Mouse (Mus musculus) hematopoietic stem cell, adult 5-6 weeks (primary cell): ENCODE measurements around the gene Rcl1. TPM values are rescaled to one million over a fixed set of nuclear protein-coding genes. Genes with fewer than 3 reads are reported as not detected.

Source experiments
- ATAC-seq, 2 experiments: fragments of 125-278 bp in 1 of 2; replicated peaks in 1 of 2; 2 replicates each; pipeline ENCODE4 v1.8.0; 2016 to 2017; ENCODE audit warnings: inconsistent platforms in 2 of 2, mild to moderate bottlenecking in 2 of 2, moderate number of reproducible peaks in 2 of 2, low read depth in 1 of 2, moderate TSS enrichment in 1 of 2; ENCODE audit not compliant: low FRiP score in 2 of 2, poor library complexity in 2 of 2, severe bottlenecking in 2 of 2, insufficient read depth in 1 of 2, low TSS enrichment in 1 of 2
- total RNA-seq: library from RNA; stranded (forward); fragments of 172-1452, 232-1000 nt; gene quantifications from 2 replicates; pipeline ENCODE4 v1.2.3, GENCODE M21; 2017

Gene Rcl1
- total RNA-seq, 1 experiment from 2014 or later = 73.8 TPM

DNA sequence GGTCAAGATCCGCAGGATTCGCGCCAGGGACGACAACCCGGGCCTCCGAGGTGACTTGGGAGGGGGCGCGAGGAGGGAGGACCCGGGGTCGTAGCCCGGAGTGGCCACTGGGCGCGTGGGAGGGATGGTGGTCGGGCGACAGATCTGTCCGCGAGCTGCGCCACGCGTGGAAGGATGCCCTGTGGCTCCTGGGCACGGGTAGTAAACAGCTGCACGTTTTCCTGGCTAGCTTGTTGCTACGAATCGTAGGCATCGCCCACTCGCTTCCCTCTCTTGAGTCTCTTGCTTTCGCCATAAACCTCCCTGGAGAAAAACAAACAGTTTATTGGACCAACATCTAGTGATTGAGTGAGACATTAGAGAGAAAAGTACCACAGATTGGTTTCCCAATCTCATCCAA is 416 bp downstream of the Rcl1 start:
- no peak; a peak in 1 of 4 replicates for ATAC-seq

DNA sequence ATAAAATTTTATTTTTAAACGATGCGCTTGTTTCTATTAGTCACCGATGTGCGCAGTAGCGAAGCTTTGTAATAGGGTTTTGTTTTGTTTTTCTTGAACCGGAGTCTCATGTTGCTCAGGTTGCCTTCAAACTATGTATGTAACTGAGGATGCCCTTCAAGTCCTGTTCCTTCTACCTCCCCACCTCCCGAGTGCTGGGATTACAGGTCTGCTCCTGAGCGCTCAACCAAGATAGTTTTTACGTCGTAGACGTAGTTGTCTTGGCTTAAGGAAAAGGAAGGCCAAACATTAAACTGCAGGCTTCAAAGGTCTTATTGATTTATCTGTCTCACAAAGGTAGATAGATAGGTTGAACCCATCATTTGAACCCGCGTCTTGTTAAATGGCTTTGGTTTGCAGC is 923 bp downstream of the Rcl1 start:
- ATAC-seq = no peak

DNA sequence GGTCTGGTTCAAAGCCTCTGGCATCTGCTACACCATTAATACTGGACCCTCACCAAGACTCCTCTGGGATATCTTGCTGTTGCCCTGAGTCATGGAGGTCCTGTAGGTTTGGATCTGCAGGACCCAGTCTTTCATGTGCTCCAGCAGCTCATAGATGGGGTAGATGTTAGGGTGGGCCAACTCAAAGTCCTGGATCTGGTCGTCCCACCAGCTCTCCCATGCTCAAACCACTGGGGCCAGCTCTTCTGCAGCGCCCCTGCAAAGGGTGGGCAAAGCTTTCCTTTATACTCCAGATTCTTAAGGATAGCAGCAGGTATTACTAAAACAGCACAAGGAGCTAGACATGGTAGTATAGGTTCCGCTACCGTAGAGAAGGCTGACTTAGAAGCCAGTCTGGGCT is 4.6 kb downstream of the Rcl1 start:
- no peak for ATAC-seq

DNA sequence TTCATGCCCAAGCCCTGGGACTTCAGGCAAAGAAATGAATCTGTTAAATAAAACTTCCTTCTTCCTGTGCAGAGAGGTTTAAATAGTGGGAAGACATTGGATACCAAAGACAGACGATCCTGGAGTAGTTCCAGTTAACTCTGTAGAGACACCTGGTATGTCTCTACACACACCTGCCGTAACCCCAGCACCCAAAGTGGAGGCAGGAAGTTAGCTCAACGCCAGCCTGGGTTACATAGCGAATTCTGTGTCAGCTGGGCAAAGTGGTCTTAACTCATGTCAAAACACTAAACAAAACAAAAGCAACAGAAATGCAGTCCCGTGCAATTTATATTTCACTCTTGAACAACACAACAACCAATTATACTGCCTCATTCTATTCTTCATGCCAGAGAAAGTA is 5.1 kb downstream of the Rcl1 start:
- ATAC-seq = no peak

DNA sequence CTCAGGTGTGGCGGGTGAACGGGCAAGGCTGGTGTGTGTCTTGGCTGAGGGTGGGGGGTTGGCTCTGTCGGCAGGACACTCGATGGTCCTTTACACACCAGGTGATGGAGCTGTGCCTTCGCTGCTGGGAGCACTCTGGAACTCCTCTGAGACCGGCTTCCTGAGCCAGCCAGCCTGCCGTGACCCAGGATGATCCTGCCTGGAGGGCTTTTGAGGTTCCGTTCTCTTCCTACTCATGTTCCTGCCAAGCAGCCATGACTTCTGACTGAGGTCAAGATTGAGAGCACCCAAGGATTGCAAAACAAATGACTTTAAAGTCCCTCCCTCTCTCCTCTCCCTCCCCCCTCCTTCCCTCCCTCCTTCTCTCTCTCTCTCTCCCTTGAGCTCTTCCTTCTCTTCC is 11.5 kb downstream of the Rcl1 start:
- ATAC-seq = no peak

DNA sequence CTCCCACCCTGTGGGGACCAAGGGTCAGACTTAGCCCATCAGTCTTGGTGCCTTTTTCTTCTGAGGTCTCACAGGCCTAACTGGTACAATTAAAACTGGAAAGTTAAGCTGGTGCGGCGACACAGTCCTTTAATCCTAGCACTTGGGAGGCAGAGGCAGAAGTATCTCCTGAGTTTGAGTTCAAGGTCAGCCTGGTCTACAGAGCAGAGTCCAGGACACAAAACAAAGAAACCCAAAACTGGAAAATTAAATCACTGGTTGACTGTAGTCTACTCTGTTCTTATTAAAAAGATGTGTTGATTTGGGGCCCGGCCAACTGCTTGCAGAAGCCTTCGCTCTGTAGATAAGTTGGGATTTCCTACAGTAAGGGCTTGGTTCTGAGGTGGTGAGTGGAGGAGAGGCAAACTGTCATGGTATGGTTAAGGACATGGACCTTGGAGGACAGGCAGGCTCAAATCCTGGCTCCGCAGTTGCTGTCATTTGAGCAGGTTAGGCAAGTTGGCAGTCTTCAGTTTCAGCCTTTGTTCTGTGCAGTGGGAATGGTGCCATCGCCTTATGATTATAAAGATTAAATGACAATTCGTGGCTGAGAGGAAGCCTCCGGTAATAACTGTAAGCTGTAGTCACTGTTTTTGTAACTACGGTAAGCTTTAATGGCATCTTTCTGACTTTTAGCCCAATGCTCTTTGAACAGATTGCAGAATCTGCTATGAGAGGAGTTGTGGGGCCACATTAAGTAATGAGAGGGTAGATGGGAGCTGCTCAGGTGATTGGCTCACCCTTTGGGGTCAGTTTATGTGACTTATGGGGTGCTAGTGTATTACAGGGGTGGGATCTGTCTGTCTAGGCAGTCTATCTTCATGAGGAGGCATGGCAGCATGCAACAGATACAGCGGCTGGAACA is 12.8 kb downstream of the Rcl1 start:
- no peak for ATAC-seq

DNA sequence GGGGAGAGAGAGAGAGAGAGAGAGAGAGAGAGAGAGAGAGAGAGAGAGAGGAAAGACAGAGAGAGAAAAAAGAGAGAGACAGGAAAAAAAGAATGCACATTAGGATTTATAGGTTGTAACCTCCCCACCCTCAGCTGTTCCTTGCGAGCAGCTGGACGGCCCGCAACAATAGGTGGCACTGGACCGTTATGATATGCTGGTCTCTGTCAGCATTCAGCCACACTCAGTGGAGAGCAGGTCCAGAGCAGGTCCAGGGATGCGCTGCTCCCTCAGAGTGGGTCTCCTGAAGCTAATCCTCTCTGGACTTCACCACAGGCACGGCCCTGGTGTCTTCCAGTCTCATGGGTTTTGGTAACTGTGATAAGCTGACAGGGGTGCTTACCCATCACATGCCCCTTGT is 15.6 kb downstream of the Rcl1 start:
- ATAC-seq = no peak

DNA sequence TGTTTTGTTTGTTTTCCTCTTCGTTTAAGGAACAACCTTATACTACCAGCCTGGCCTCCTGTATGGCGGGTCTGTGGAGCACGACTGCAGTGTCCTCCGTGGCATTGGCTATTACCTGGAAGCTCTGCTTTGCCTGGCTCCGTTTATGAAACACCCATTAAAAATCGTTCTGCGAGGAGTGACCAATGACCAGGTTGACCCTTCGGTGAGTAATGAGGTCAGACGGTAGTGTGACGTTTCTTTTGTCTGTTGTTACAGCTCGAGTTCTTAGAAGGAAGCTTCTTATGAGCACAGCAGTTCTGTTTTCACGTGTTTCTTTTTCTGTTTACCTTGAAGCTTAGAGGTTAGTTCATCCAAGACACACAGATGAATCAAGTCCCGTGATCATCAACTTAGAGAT is 17.0 kb downstream of the Rcl1 start:
- no peak for ATAC-seq

DNA sequence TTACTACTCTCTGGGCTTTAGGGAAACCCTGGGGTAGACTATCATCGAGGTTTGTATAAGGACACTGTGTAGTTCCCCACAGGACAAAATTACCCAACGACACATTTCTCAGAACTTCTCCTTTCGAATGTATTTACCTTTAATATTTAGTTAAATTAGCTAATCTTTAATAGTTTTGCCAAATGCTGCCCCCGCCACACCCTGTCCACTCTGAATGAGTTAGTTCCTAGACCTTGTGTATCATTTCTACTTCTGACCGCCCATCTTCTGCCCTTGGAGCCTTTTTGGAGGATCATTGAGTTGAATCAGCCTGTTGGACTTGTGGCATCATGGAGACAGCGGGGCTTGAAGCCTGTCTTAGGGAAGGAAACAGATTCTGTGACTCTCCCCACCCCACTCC is 19.1 kb downstream of the Rcl1 start:
- no peak for ATAC-seq

DNA sequence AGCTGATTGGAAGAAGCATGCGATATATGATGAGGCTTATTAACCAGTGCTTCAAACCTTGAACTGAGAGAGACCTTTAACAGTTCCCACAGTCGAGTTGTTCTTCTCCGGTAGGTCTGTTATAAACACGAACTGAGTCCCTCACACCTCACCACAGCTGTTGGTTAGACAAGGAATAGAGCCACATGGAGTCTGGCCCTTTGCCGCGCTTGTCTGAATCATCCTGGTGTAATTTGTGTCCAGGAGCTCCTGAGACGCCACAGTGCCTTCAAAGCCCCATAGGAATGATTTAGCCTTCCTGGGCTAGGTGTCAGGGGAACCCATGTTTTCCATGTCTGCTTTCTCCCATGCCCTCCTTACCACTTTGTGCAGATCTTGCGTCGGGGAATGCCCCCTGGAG is 20.2 kb downstream of the Rcl1 start:
- no peak for ATAC-seq

DNA sequence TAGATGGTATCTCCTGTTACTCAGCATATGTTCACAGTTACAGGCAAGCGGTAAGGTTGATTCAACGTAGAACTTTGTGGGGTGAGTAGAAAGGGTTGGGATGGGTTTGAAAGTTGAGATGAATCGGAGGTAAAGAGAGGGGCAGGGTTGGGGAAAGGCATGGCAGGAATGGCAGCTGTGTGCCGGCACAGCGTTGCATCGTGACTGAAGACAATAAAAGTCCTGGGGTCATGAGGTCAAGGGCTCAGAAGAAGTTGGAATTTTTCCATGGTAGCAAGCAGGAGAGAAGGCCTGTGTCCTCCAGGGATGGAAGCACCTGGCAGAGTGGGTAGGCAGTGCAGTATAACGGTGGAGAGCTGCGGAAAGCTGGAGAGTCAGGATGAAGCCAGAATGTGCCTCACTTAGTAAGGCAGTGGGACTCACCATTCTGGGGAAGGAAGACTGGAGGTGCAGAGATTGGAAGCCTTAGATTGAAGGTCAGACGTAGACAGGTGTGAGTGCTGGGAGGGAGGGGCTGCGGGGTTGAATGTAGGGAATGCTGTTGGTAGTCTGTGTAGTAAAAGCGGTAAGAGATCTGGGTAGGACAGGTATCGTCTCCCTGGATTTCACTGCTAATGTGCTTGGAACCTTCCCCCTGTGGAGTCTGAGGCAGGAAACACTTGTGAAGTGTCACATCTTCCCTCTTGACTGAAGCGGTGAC is 23.9 kb downstream of the Rcl1 start:
- ATAC-seq = no peak

DNA sequence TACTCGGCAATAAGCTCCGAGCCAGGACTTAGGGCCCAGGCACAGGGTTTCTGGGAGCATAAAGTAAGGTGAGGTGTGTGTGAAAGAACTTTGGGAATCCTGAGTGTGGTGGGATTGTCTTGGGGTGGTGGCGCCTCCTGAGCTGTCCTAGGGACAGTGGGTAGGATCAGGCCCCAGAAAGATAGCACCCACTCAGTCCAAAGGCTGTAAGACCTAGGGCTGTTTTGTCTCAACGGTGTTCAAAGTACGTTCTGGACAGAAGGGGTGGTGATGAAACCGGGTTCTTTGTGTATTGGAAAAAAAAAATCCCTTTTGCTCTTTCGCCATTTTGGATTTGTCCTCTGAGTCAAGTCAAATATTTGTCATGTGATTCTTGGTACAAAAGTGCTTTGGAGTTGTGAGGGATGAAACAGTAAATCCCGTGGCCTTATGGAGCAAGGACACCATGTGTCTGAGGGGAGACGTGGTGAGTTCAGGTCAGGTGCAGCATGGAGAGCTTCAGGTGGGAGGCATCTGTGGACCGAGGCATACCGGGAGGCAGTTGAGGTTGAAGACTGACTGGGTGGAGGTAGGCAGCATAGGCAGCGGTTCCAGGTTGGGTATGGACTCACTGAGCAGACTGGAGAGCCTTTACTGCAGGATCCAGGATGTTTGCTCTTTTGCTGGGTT is 25.3 kb downstream of the Rcl1 start:
- ATAC-seq = no peak

DNA sequence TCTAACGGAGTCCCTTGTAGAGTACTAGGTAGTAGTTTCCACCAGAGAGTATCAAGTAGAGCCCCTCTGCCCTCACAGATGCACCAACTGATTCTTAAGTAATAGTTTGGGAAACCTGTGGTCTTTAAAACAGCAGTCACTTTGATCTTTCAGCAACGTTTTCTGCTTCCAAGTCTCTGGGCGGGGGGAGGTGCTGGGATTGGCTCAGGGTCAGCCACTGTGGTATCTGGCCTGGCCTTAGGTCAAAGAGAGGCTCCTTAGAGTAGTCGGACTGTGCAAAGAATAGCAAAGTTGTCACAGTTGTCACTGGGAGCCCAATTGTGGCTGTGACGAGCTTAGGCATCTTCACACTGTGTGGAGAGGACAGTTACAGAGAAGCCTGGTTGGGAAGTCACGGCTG is 26.2 kb downstream of the Rcl1 start:
- no peak for ATAC-seq

DNA sequence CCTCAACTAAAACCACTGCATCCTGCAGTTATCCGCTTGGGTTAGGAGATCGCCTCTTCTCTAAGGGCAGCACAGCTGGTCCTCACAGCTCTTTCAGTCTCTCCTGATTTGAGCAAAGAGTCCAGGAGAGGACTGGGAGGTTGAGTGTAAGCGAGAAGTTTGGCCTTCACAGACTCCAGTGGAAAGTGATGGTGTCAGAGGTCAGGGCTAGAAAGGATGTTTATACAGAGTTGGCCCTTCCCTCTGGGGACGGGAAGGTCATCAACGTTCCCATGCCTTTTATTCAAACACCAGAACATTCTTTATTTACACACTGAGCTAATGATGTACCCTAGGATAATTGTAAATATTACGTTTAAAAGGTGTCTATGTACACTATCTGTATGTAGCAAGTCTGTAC is 27.0 kb downstream of the Rcl1 start:
- ATAC-seq = no peak

DNA sequence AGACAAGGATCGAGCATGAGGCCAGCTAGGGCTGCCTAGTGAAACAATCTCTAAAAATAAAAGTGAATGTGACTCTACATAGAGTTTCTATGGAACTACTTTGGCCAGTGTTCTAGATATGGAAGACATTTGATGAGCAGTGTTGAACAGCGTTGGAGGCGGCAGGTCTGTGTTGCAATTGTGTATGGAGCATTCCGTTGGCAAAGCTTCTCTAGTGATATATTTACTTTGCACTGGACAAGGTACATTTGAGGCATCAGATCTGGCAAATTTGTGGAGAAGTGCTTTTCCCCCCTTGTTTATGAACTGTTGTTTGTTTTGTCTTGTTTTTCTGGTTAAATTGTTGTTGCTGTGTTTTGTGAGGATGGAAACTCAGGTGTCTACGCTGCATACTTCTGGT is 28.4 kb downstream of the Rcl1 start:
- ATAC-seq = no peak

DNA sequence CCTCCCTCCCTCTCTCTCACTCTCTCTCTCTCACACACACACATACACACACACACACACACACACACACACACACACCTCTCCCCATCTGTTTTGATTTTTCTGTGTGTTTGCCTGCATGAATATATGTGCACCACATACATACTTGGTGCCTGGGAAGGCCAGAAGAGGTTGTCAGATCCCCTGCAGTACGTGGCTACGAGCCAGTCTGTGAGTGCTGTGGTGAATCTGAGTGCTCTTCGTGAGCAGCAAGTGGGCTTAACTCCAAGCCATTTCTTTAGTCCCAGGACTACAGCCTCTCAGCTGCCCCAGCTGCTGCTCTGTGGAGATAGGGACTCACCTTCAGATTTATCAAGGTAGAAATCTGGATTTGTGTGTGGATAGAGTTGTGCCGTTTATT is 30.0 kb downstream of the Rcl1 start:
- no peak for ATAC-seq

DNA sequence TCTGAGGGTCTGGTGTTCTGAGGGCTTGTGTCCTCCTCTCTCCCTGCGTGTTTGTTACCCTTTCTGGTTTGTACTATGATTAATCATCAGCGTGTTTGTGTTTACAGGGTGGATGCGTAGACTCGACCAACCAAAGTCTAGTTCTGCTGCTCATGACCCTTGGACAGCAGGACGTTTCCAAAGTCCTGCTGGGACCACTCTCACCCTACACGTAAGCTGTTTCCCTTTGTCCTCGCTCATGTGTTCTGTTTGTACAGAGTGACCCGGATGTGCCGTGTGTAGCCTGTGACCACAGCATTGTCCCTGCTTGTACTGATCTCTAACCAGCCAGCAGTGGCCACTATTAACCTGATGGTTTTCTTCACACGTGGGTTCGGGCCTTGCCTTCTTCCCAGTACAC is 33.1 kb downstream of the Rcl1 start:
- no peak for ATAC-seq

DNA sequence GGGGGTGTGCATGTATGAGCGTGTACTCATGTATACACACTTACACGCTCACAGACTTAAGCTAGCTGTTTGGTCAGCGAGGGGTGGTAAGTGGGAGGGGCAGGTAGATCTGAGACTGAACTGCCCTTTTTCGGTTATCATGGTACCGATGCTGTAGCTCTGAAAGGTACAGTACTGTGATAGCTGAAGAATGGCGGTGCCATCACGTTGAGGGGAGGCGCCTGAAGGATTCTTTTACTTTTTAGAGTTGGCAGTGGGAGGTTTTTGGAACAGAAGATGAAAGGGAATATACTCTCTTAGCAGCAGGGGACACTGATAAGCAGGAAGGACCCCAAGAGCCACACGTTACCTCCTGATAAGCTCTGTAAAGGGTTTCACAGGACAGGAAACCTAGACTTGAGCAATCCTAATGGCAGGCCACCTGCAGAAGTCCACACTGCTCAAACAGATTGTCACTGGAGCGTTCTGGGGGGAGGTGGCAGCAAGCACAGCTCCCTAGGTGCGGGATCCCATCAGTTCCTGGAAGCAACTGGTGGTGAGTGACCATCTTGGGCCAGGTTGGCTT is 34.1 kb downstream of the Rcl1 start:
- ATAC-seq = no peak; a peak in 1 of 4 replicates
